Mouse (Mus musculus) heart, postnatal 0 days (tissue): Measurements from ENCODE around the gene Zfp746.

ENCODE experiments used
- CTCF ChIP-seq: IDR thresholded peaks from 2 replicates; pipeline ENCODE4 v1.5.1; 2016; ENCODE audit warnings: antibody characterized with exemption, control low read depth, low read depth
- EP300 ChIP-seq: IDR thresholded peaks from 2 replicates; pipeline ENCODE4 v1.6.1; 2016; ENCODE audit warnings: antibody characterized with exemption, low read depth

DNA sequence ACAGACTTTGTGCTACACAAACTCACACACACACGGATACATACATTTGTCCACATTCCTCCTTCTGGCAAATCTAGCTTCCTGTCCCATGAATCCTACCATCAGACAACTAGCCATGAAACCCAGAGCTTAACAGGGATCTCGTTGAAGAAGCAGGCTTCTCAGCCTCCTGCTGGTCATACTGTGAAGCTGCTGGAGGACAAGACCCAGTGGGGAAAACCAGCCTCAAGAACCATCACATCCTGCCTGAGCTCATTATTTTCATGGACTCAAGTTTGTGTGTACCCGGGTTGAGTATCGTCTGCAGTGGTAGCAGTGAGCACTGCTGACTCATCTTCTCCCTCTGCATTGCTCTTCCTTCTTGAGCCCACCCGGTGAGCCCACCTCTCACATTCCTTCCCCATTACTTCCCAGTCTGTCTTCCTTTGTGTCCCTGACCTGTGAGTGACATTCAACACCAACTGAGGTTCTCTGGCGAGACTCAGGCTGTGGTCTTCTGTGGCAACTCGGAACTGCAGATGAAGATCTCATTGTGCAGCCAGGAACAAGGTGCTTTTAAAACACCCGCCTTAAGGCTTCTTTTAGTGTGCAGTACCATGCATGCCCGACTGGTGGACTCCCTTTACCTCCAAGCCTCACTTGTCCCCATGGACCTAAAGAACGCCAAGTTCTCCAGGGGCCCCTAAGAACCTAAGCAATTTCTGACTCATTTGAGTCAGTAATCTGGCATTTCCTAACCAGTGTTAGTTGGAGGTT is 60.3 kb downstream of the Zfp746 start:
- peak; percentile 11; the same call in 1 of the 2 replicates for TF ChIP-seq CTCF
- no peak for TF ChIP-seq EP300
